Mouse (Mus musculus) monocyte, adult 5-6 weeks (primary cell): Measurements from ENCODE around the gene Smpd3. TPM values are rescaled to one million over a fixed set of nuclear protein-coding genes. Genes with fewer than 3 reads are reported as not detected.
A peak's percentile ranks its signal among the peaks of the same experiment; 100 is the strongest.

Experiments used
- ATAC-seq: fragments of 153-309, 156-312 bp; replicated peaks from 2 replicates; pipeline ENCODE4 v1.8.0; 2017; ENCODE audit warnings: mild to moderate bottlenecking; ENCODE audit not compliant: low TSS enrichment, insufficient number of reproducible peaks, severe bottlenecking, poor library complexity, low FRiP score
- total RNA-seq: library from RNA; stranded (forward); fragments of 200-1000, 200-491, 200-594 nt; gene quantifications from 3 replicates; pipeline ENCODE4 v1.2.3, GENCODE M21; 2017

The Smpd3 gene
- 0.48 to 1.1 TPM in 2 of 3 replicates, not detected in the other for total RNA-seq

DNA sequence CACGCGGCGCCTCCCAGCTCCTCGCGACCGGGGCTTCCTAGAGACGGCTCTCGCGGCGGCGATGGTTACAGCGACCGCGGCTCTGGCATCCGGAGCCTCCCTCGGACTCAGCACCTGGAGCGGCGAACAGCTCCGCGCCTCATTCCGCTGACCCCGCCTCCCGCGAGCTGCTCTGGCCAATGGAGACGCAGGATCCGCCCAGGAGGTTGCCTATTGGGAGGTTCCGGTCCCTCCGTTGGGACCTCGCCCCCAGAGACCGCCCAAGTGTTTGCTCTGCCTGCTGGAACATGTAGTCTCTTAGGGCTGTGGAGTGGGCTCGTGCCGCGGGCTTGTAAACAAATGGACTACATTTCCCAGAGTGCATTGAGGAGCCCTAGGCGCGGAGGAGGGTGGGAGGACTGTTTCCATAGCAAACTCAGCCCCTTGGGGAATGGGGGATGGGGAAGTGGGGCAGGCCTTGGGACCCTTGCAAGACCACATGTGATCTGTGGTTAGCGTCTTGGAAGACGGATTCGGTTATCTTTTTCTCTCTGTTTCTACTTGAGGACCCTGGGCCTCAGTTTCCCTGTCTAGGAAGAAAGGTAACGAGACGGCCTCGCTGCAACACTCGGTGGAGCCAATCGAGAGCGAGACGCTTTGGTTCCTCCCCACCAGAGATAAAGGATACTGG is at the start of gene Smpd3:
Gene Smpd3, minus strand, starts transcription at position 137 of the 670 bp plus-strand sequence.
- ATAC-seq: peak; percentile 95

- no peak for ATAC-seq
Observed at GRCm38 (mm10) chr8:106381026-106381425, 43.2 kb upstream of the Smpd3 start.

GRCm38 (mm10) chr8:106379357-106379756 is 41.6 kb upstream of the Smpd3 start:
- no peak for ATAC-seq

- ATAC-seq: no peak
Observed at GRCm38 (mm10) chr8:106378501-106379048, 40.8 kb upstream of the Smpd3 start.

- ATAC-seq: no peak
Observed at GRCm38 (mm10) chr8:106376862-106377261, 39.1 kb upstream of the Smpd3 start.

DNA sequence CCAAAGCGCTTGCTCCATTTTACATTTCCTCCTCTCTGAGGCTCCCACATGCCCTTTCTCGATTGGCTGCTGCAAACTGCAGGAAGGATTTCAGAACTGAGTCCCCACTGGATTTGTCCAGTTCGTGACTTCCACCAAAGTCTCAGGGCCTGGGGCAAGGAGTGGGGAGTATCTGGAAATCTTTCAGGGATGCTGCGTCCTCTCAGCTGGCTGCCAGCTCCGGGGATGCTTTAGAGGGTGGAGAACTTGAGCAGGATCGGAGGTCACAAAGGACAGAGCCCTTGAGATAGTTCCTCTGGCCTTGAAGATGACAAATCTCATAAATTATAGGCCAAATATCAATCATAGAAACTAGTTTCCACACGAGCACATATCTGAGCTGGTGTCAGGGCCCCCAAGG is 38.2 kb upstream of the Smpd3 start:
- no peak for ATAC-seq

GRCm38 (mm10) chr8:106369069-106369468 is 31.3 kb upstream of the Smpd3 start:
- ATAC-seq: no peak

- ATAC-seq: no peak
Observed at GRCm38 (mm10) chr8:106368501-106368900, 30.7 kb upstream of the Smpd3 start.

GRCm38 (mm10) chr8:106364837-106365236 is 27.0 kb upstream of the Smpd3 start:
- no peak for ATAC-seq

DNA sequence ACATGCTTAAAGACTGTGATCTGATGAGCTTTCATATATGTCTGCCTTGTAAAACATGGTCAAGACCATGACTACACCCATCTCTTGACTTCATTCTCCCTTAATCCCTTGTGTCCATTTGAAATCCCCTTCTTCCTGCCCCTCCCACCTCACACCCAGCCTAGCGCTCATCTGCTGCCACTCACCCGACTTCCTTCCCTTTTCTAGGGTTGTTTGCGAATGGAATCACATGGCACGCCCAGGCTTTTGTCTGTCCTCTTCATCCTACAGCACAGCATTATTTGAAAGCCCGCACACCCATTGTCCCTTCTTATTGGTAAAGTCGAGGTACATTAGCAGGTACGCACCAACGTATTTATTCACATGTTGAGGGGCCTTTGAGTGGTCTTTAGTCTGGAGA is 26.5 kb upstream of the Smpd3 start:
- no peak for ATAC-seq

DNA sequence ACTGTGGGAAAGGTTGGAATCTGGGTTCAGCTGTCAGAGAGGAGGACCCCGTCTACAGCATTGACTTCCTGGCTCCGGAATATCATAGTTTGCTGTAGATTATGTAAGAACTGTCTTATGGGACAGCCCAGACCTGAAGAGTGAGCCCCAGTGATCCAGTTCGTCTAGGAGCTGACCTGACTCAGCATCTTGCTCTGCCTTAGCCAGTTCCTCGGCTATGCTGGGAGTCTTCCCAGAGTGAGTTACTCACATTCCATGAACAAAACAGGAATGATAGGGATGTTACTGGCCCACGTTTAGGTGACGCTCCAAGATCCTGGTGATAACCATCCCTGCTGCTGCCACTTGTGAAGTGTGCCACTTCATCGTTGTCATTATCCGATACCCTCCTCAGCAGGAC is 25.5 kb upstream of the Smpd3 start:
- no peak for ATAC-seq

GRCm38 (mm10) chr8:106359650-106360338 is 22.0 kb upstream of the Smpd3 start:
- ATAC-seq: no peak

DNA sequence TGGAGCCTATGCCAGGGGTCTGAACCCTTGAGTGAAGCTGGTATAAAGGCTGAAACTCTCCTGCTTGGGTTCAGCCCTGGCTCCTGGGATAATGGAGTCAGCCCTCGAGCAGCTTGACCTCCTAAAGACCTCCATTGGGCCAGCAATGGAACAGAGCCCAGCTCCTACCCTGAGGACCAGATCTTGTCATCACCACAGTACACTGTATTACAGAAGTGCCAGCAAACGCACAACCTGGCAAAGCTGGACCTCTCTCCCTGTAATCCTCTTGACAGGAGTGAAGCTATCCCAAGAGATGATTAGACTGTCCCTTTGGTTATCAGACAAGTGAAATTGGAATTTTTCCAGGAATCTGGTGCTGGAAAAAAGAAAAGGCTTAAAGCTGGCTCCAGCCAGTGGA is 13.3 kb upstream of the Smpd3 start:
- ATAC-seq: no peak

DNA sequence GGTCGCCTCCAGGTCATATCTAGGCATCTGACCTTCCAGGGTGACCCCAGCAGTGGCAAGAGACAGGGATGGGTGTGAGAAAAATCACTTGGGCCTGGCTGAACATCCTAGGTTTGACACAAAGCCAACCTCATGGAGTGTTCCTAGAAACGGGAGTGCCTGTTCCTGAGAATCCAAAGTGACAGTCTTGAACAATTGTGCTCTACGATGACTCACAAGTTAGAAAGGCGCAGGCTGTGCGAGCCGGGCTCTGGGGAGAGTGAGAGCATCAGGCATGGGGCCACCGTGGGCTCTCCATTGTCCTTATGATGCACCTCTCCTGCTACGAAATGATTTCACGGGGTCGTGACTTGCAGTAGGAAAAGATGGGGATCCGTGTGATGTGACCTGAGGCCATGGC is 11.6 kb upstream of the Smpd3 start:
- ATAC-seq: no peak

- ATAC-seq: no peak
Observed at GRCm38 (mm10) chr8:106346123-106346522, 8.3 kb upstream of the Smpd3 start.

GRCm38 (mm10) chr8:106343471-106343870 is 5.7 kb upstream of the Smpd3 start:
- no peak for ATAC-seq

DNA sequence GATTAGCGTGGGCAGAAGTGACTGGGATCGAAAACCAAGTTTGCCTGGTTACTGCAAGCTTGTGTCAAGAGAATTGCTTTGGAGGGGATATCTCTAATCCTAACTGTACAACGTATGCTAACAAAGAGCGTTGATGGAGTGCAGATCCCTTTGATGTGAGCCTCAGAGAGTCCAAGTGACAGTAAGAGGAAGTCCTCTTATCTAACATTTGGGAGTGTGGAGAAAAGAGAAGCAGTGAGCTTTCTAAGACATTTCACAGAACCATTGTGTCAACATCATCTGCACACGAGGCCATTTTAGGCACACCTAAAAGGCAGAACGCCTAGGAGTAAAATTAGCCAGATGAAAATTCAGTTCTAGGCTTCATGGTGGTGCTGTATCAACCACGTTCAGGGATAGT is 5.0 kb upstream of the Smpd3 start:
- ATAC-seq: no peak

- ATAC-seq: peak; percentile 67
Observed at GRCm38 (mm10) chr8:106338741-106339209, 987 bp upstream of the Smpd3 start.

- no peak for ATAC-seq
Observed at GRCm38 (mm10) chr8:106336561-106336960, 1.2 kb downstream of the Smpd3 start.

- no peak for ATAC-seq
Observed at GRCm38 (mm10) chr8:106336031-106336430, 1.8 kb downstream of the Smpd3 start.
